Mouse (Mus musculus) kidney, postnatal 14 days (tissue): ENCODE measurements around the gene Entr1.

ENCODE experiments used
- DNase-seq: peaks from one replicate; pipeline ENCODE4 v3.0.0; 2022; ENCODE audit warnings: mixed read lengths

Entr1 gene

GRCm38 (mm10) chr2:26389154-26389690, at the start of gene Entr1, which contains the start of gene Pmpca:
TSS of gene Entr1 (minus strand) at chr2:26389316.
TSS of gene Pmpca (plus strand) at chr2:26389339.
- peak; percentile 92 for DNase-seq

DNA sequence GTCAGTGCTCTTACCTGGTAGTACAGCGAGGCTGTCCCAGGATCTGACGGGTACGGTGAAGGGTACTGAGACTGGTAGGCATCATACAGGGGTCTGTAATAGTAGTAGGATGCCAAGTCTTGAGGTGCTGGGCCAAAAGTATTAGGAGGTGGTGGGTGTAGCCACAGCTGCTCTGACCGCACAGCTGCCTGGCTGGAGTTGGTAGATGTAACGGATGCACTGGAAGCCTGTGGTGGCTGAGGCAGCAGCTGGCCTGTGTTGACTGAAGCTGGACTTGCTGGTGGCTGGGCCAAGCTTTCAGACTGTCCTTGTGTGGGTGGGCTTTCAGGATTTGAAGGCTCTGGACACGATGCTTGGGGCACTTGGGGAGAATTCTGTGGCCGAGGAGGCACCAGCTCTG, 49.3 kb upstream of the Entr1 start:
- no peak for DNase-seq

GRCm38 (mm10) chr2:26437221-26437620, 48.1 kb upstream of the Entr1 start:
- no peak for DNase-seq

DNA sequence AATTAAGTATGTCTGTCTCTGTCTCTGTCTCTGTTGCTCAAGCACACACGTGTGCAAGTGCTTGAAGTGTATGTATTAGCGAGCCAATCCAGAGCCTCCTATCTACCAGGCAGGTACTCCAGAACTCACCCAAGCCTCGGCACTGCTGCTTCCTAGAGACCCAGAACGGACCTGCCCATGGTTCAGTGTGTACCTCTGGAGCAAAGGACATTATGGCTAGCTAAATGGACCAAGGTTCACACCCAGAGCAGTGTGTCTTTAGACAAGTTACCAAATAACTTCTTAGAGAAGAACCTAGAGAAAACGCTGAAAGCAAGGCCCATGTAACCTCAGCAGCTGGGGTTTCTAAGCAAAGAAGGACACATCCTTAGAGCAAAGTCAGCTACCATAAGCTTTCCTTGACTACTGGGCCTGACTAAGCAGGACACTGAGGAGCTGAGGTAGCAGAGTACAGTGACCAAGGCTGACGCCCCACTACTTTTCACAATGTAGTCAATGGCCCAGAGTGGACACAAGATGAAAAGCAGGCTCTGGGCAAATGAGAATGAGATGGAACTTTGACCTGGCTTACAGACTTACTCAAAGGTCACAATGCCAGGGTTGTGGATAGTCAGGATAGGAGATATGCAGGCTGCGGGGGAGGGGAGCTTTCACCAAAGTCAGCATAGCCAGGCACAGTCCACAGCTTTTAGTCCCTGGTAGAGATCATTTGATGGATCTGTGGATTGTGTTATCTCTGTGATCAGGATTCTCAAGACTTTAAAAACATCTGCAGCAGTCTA, 45.9 kb upstream of the Entr1 start:
- DNase-seq: peak; percentile 58

GRCm38 (mm10) chr2:26429851-26430250, 40.7 kb upstream of the Entr1 start:
- no peak for DNase-seq

- DNase-seq: no peak
Measured at GRCm38 (mm10) chr2:26424541-26424940, 35.4 kb upstream of the Entr1 start.

- peak; percentile 61 for DNase-seq
Measured at GRCm38 (mm10) chr2:26423086-26423485, 34.0 kb upstream of the Entr1 start.

- no peak for DNase-seq
Measured at GRCm38 (mm10) chr2:26421969-26422368, 32.9 kb upstream of the Entr1 start.

DNA sequence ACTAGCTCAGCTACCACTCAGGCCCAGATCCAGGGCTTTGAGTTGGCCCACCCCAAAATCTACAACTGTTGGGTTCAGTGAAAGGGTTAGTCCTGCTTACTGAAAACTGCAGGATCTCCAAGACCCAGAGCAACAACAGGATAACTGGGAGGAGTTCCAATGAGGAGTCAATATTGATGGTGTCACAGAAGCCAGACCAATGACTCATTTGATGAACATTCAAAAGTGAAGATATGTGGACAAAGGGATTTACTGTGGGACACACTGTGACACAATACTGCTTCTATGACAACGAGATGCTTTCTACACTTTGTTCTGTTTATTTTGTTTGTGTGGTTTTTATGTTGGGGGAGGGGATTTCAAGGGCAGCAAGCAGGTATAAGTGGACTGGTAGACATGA, 29.0 kb upstream of the Entr1 start:
- no peak for DNase-seq

DNA sequence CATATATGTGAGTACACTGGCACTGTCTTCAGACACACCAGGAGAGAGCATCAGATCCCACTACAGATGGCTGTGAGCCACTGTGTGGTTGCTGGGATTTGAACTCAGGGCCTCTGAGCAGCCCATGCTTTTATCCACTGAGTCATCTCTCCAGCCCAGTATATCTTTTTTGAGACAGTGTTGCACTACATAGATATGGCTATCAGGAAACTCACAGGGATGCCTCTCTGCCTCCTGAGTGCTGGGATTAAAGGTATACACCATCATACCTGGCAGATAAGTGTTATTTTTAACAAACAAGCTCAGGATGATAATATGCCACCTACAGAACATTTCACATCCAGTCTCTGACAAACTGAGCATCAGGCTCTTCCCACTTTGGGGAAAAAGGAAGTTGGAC, 27.9 kb upstream of the Entr1 start:
- DNase-seq: no peak

DNA sequence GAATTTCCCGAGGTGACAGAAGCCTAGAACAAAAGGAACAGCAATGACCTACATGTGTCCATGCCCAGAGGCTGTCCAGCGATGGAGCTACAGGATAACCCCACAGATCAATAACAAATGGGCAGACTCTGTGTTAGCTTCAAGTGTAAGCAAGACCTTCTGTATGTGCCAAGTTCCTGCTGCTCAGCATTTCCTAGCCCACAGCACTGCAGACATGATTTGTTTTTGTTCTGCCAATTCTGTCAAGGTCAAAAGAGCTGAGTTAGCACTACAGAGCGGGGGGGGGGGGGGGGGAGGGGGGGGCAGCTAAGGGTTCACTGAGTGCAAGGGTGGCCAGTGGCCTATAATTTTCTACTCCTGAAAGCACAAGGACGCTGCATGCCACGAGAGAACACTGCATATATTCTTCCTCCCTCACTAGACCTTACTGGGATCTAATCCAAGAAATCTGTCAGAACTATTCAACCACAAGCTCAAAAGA, 21.9 kb upstream of the Entr1 start:
- peak; percentile 65 for DNase-seq

GRCm38 (mm10) chr2:26410091-26410490, 21.0 kb upstream of the Entr1 start:
- no peak for DNase-seq

- DNase-seq: no peak
Measured at GRCm38 (mm10) chr2:26409362-26409761, 20.2 kb upstream of the Entr1 start.

GRCm38 (mm10) chr2:26408515-26409356, 19.6 kb upstream of the Entr1 start, which contains the start of gene Inpp5e:
TSS of gene Inpp5e (minus strand) at chr2:26409203.
- peak; percentile 98 for DNase-seq

- peak; percentile 58 for DNase-seq
Measured at GRCm38 (mm10) chr2:26403306-26403705, 14.2 kb upstream of the Entr1 start.

DNA sequence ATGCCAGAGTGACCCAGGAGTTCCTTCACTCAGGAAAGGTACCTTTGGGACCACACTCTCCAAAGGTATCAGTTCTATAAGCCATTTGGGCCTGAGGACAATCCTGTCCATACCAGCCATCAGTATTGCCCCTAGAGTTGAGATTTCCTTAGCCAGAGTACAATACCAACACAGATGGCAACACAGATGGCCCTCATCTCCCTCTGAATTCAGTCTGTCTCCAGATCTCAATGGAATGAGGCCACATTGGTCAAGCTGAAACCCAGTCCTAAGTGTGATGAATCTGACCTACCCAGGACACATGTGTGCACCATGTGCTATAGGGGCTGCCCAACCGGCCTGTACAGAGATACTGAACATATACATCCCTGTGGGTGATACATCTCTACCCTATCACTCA, 13.1 kb upstream of the Entr1 start:
- DNase-seq: no peak

DNA sequence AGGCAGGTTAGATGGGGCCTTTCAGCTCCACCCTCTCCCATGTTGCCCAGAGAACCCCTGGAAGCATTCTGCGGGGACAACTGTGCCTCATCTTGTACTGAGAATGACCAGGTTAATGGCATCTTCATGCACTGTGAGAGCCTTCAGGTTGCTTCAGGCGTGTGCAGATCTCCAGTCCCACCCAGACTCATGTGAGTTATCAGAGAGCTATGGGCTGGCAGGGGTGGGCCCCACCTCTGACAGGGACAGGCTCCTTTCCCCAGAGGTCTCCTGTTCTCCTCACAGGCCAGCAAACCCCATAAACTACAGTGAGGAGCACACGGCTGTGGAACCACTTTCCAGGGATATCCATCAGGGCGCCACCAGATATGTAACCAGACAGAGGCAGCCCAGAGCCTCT, 11.9 kb upstream of the Entr1 start:
- no peak for DNase-seq

GRCm38 (mm10) chr2:26400296-26400695, 11.2 kb upstream of the Entr1 start:
- DNase-seq: no peak

- DNase-seq: peak; percentile 42
Measured at GRCm38 (mm10) chr2:26399647-26400046, 10.5 kb upstream of the Entr1 start.

DNA sequence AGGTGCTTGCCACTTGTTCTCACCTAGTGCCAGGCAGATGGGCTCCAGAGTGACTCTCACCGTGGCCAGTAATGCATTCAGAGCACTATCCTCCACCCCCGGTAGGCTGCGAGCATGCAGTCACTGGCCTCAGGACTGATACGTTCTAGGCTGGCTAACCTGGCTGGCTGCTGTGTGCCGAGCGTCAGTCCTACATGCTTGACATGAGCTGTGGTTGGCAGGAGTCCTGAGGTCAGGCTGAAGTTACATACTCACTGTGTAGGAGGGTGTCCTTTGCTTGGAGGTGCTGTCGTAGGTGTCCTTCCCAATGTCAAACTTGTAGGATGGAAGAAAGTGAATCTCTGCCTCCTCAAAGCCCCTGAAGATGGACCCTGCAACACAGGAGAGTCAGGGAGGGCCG, 9.9 kb upstream of the Entr1 start:
- no peak for DNase-seq

DNA sequence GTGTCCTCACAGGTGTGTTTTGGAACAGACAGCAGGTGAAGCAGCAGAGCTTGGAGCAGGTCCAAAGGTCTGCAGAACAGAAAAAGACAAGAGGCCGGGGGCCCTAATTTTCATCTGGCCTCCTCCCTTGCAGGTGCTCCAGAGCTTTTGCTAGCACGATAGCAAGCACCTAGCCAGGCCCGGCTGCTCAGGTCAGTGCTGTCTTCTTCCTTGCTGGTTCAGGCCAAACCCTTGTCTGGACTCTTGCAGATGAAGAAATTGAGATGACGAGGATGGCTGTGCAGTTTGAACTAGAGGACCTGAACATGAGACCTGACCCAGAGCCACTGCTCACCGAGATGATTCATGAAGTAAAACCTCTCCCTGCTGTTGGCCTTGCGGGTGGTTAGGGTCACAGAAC, 2.5 kb upstream of the Entr1 start:
- DNase-seq: no peak

- DNase-seq: no peak
Measured at GRCm38 (mm10) chr2:26390954-26391353, 1.8 kb upstream of the Entr1 start.

- no peak for DNase-seq
Measured at GRCm38 (mm10) chr2:26388682-26389153, 398 bp downstream of the Entr1 start.
